Mouse (Mus musculus) MEL (cell line): ENCODE measurements around the gene Lyg2.

Experiments used
- CHD2 ChIP-seq: IDR thresholded peaks from 2 replicates; pipeline ENCODE4 v1.6.1; 2011; ENCODE audit warnings: low read length, improper control_type of control experiment
- CTCF ChIP-seq, 3 experiments: IDR thresholded peaks in 2 of 3; conservative IDR thresholded peaks in 1 of 3; 2 replicates each; pipeline ENCODE4 v1.5.1; 2011 to 2012; ENCODE audit warnings: low read length in 3 of 3, low read depth in 2 of 3, mild to moderate bottlenecking in 2 of 3, improper control_type of control experiment in 1 of 3, inconsistent platforms in 1 of 3, mixed read lengths in 1 of 3, moderate library complexity in 1 of 3; ENCODE audit not compliant: control insufficient read depth in 1 of 3, insufficient read depth in 1 of 3, poor library complexity in 1 of 3, severe bottlenecking in 1 of 3
- EP300 ChIP-seq, 2 experiments: IDR thresholded peaks; 2 replicates each; pipeline ENCODE4 v1.6.1; 2011; ENCODE audit warnings: improper control_type of control experiment in 2 of 2, low read length in 2 of 2, low read depth in 1 of 2, mild to moderate bottlenecking in 1 of 2
- GATA1 ChIP-seq: IDR thresholded peaks from 2 replicates; pipeline ENCODE4 v1.6.1; 2011; ENCODE audit warnings: low read depth, low read length, improper control_type of control experiment
- HCFC1 ChIP-seq: IDR thresholded peaks from 2 replicates; pipeline ENCODE4 v1.6.1; 2012; ENCODE audit warnings: low read depth, mild to moderate bottlenecking, inconsistent platforms, low read length, improper control_type of control experiment, moderate library complexity
- MAZ ChIP-seq: IDR thresholded peaks from 2 replicates; pipeline ENCODE4 v1.6.1; 2012; ENCODE audit warnings: low read depth, mild to moderate bottlenecking, inconsistent platforms, low read length, improper control_type of control experiment
- MEF2A ChIP-seq: IDR thresholded peaks from 2 replicates; pipeline ENCODE4 v1.6.1; 2014; ENCODE audit warnings: low read depth, mild to moderate bottlenecking, inconsistent platforms, low read length, improper control_type of control experiment; ENCODE audit not compliant: poor library complexity, insufficient replicate concordance, severe bottlenecking; ENCODE audit errors: extremely low read depth
- MXI1 ChIP-seq: IDR thresholded peaks from 2 replicates; pipeline ENCODE4 v1.6.1; 2011; ENCODE audit warnings: mild to moderate bottlenecking, low read depth, low read length, improper control_type of control experiment
- NRF1 ChIP-seq: IDR thresholded peaks from 2 replicates; pipeline ENCODE4 v1.6.1; 2014; ENCODE audit warnings: low read depth, mild to moderate bottlenecking, inconsistent platforms, low read length, improper control_type of control experiment, moderate library complexity; ENCODE audit not compliant: poor library complexity, insufficient read depth, severe bottlenecking
- POLR2A ChIP-seq, 2 experiments: IDR thresholded peaks; 2 replicates each; pipeline ENCODE4 v1.6.1; 2011 to 2012; ENCODE audit warnings: low read length in 2 of 2, mild to moderate bottlenecking in 2 of 2, control low read depth in 1 of 2, improper control_type of control experiment in 1 of 2, low read depth in 1 of 2, moderate library complexity in 1 of 2; ENCODE audit not compliant: control insufficient read depth in 1 of 2, insufficient read depth in 1 of 2, poor library complexity in 1 of 2
- USF2 ChIP-seq, 2 experiments: IDR thresholded peaks; 2 replicates each; pipeline ENCODE4 v1.6.1; 2011 to 2012; ENCODE audit warnings: improper control_type of control experiment in 2 of 2, low read length in 2 of 2, borderline replicate concordance in 1 of 2, inconsistent platforms in 1 of 2, low read depth in 1 of 2, mild to moderate bottlenecking in 1 of 2; ENCODE audit not compliant: insufficient read depth in 1 of 2
- ZNF384 ChIP-seq: IDR thresholded peaks from 2 replicates; pipeline ENCODE4 v1.6.1; 2012; ENCODE audit warnings: low read depth, mild to moderate bottlenecking, inconsistent platforms, low read length, improper control_type of control experiment

- TF ChIP-seq GATA1, result no peak
- no peak for TF ChIP-seq NRF1
- TF ChIP-seq MAZ, result no peak
- TF ChIP-seq MEF2A, result no peak
- no peak for TF ChIP-seq CHD2
- no peak for TF ChIP-seq MXI1
- no peak for TF ChIP-seq EP300 (IDR thresholded peaks at IDR 0.05; ENCODE audit: low read depth in 1 of 2, low read length in 2 of 2)
- no peak for TF ChIP-seq HCFC1
- TF ChIP-seq CTCF (IDR thresholded peaks at IDR 0.05 in 2 of 3, conservative IDR thresholded peaks at IDR 0.05 in 1 of 3; ENCODE audit: control insufficient read depth in 1 of 3, insufficient read depth in 1 of 3, low read depth in 2 of 3, low read length in 3 of 3, poor library complexity in 1 of 3, severe bottlenecking in 1 of 3), result no peak
- TF ChIP-seq USF2 (IDR thresholded peaks at IDR 0.05; ENCODE audit: borderline replicate concordance in 1 of 2, insufficient read depth in 1 of 2, low read depth in 1 of 2, low read length in 2 of 2), result no peak
- TF ChIP-seq ZNF384, result no peak
- no peak for TF ChIP-seq POLR2A (IDR thresholded peaks at IDR 0.05; ENCODE audit: control insufficient read depth in 1 of 2, insufficient read depth in 1 of 2, low read depth in 1 of 2, low read length in 2 of 2, poor library complexity in 1 of 2)
These were observed 1.4 kb upstream of the Lyg2 start for GRCm38 (mm10) chr1:37917666-37918065.
